Mouse (Mus musculus) heart, adult 8-10 months (tissue): ENCODE data around the gene Fnbp1. TPM values are rescaled to one million over a fixed set of nuclear protein-coding genes. Genes with fewer than 3 reads are reported as not detected.
"Not testable (repeated sequence)": the region's sequence is repeated elsewhere in the genome, so short reads cannot be mapped to it uniquely, and the experiment has no call there.

ENCODE experiments used
- DNase-seq: peaks from one replicate; pipeline ENCODE4 v3.0.0; 2022; ENCODE audit warnings: low spot score
- total RNA-seq, 4 experiments: library from RNA; stranded (reverse); gene quantifications; 2 replicates each; pipeline ENCODE4 v1.2.4; 2022

Gene Fnbp1
- total RNA-seq, result 10 to 100 TPM; 47.2 to 63.1 (median 52.7) TPM

DNA sequence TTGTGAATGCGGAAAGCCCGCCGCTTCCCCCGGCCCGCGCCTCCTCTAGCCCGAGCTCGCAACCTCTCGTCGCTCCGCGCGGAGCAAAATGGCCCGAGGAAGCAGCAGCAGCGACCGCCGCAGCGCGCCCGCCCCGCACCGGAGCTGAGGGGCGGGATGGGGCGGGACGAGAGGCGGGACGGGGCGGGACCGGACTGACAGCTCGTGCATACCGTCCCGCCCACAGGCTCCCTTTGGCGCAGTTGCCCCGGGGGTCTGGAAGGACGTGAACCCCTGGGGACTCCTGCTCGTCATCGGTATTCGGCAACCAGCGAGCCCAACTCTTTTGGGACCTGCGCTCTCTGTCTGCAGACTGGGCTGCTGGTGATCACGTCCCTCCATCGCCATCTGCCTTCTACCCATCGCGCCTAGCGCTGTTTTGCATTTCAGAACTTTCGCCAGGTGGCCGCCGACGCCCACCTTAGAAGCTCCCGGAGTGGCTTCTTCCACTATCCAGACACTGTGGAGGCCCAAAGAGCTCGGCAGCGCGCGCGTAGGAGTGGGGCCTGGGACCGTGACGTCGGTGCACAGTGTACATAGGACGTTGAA, at the start of gene Fnbp1:
Gene Fnbp1 (minus strand): TSS at position 142 of the 588 bp plus-strand sequence.
- peak; percentile 82 for DNase-seq

DNA sequence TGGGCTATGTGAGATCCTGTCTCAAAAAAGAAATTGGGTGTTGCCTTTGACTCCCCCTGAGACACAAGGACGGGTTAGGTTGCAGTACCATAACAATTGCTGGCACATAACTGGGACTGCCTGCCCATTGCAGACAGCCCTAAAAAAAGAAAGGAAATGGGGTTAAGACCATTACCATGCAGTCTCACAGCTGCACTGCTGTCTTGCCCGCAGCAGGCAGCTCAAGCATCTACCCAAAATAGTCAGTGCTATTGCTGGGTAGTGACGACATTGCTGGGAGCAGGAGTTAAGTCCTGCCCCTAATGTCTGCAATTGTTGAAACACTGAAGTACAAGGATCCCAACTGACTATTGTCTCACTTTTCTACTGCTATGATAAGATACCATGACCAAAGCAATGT, 47.8 kb upstream of the Fnbp1 start:
- DNase-seq, result no peak

DNA sequence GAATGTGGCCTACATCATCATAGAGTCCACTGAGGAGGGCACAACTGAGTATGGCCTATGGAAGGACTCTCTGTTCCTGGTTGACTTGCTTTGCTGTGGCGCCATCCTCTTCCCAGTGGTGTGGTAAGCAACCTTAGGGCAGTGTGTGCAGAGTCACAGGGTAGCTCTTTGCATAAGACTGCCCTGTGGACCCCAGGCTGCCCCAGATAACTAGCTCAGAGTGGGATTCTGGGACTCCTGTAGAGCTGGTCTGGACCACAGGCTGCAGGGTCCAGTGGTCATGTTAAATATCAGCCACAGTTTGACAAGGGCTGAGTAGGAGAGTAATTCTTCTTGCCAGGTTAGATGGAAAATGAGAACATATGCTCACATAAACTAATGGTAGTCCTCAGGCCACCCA, 46.9 kb upstream of the Fnbp1 start:
- no peak for DNase-seq

DNA sequence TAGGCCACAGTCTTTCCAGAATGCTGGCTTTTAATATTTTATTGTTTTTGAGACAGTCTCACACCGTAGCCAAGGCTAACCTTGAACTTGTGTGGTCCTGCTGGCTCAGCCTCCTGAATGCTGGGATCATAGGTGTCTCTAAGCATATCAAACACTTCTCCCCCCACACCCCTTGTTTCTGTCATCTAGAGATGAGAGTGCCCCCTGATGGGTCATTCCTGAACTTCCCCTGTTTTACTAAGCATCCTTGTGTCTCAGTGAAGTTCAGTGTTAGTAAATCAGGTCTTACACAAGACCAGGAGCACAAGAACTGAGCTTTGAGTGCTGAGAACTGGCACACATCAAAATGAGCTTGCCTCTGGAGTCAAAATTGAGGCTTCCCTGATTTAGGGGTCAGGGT, 42.0 kb upstream of the Fnbp1 start:
- DNase-seq, result no peak

DNA sequence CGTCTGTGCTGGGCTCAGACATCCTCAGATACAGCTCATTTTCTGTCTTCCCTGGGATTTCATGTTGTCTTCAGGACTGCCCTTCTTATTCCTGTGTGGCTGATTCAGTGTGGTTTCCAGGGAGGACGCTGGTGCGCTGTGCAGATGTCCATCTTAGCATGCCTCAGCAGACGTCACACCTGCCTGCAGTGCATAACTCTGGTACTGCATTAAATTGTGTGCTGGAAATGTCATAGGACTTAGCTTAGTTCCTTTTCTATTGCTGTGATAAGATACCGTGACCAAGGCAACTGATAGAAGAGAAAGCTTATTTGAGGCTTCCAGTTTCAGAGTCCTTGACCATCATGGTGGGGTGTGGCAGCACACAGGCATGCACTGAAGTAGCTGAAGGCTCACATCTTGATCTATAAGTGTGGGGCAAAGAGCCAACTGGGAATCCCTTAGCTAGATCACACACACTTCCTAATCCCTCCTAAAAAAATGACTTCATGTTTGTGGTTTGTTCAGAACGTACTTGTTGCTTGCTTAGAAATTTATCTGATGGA, 41.0 kb upstream of the Fnbp1 start:
- no peak for DNase-seq

DNA sequence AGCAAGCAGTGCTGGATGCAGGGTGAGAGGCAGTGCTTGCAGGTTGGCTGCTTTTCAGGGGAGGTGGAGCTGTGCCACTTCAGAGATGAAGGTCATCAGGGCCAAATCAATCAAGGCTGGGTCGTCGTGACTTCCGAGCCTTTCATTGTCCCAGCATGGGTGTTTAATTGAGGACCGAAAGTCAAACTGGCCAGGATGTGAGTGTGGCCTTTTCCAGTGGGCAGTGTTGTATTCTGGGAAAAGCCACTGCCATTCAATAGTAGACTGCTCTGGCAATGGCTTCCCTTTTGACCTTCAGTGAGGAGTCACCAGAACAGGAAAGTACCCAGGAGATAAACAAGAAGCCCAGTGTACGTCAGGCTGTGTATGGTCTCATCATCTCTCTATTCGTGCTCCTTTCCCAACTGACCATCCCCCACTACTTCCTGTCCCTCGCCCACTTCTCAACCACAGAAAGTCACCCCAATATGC, 38.3 kb upstream of the Fnbp1 start:
- DNase-seq, result no peak

DNA sequence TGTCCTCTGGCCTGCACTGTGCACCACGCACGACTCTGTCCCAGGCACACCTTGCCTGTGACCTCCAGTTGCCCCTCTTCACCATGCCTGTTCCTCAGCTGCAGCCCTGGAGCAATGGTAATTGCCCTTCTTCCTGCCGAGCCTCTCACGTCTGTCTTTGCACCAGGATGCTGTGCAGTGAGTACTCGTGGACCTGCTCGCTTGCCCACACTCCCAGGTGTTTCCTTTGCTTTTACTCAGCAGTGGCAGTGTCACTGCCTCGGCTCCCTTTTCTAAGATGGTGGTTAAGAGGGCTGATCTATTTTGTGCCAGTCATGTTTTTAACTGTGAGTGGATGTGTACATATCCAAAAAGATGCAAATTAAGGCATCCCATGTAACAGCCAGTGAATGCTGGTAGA, 37.7 kb upstream of the Fnbp1 start:
- DNase-seq, result no peak

DNA sequence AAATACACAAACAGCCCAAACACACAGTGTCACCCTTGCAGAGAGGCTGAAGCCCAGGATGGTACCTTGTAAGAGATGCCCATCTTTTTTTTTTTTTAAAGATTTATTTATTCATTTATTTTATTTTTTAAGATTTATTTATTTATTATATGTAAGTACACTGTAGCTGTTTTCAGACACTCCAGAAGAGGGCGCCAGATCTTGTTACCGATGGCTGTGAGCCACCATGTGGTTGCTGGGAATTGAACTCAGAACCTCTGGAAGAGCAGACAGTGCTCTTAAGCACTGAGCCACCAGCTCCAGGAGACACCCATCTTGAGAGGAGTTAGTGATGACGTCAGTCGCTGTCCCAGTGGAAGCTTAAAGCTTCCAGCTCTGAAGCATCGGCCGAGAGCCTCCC, 36.8 kb upstream of the Fnbp1 start:
- DNase-seq, result not testable (repeated sequence)

DNA sequence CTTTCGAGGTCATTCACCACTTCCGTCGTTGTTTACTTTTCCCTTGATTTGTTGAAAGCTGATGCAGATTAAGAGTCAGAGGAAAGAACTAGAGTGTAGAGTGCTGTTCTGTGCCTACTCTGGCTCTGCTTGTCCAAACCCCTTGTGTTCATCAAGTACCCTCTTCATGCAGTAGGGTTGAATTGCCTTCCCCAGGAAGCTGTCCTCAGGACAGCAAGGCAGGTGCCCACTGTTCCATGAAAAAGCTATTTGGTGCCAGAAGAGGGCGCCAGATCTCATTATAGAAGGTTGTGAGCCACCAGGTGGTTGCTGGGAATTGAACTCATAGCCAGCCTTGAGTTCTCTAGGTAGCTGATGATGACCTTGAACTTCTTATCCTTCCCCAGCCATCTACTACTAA, 31.5 kb upstream of the Fnbp1 start:
- DNase-seq, result no peak

DNA sequence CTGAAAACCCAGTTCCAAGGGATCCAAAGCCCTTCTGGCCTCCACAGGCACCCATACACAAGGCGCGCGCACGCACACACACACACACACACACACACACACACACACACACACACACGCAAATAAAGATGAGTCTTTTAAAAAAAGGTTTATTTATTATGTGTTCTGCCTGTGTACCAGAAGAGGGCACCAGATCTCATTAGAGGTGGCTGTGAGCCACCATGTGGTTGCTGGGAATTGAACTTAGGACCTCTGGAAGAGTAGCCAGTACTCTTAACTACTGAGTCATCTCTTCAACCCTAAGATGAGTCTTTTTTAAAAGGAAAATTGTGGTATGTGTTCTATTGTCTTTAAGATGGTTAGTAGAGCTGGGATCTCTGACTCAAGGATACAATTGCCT, 30.7 kb upstream of the Fnbp1 start:
- DNase-seq, result no peak

DNA sequence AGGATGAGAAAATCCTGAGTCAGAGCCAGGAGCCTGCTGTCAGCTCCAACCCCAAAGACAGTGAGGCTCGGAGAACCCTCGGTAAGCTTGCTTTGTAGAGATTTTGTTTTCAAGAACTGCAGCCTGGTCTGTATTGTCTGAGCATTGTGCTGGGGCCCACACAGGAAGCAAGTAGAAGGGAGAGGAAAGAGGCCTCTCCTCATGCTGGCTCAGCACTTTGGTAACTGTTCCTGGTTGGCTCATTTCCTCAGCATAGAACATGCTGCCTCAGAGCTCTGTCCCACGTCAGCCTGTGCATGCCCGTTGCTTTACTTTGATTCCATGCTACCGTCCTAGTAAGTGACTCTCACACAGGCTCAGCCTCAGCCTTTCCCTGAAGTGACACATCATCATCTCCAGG, 30.2 kb upstream of the Fnbp1 start:
- DNase-seq, result peak; percentile 55

DNA sequence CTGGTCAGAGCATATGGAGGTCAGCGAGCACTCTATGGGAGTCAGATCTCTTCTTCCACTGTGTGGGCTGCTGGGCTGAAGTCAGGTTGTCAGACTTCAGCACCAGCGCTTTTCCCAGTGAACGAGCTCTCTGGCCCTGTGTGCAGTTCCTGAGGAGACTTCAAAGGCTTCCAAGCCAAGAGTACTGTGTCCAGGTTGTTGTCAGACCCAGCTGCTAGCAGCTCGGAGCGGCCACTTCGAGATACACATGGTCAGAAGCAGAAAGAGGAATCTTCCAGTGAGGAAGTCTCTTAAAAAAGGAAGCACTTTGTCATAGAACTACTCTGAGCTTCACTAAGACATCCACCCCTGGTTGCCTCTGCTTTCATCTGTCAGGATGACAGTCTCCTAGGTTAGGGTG, 28.4 kb upstream of the Fnbp1 start:
- no peak for DNase-seq

DNA sequence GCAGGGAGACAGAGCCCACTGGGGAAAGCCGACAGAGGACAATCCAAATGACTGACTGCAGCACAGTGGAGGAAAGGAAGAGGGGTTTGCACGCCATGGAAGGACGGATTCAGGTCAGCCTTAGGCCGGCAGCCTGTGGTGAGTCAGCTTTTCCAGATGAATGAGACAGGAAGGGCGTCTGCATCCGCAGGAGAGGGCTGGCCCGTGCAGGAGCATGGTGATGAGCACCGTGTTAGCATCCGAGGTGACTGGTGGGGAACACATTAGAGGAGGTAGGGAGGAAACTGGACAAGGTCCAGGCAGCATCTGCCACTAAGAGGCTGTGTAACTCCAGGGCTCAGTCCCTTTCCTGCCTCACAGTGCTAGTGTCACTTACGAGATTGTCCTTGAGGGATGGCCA, 27.2 kb upstream of the Fnbp1 start:
- DNase-seq, result peak; percentile 79

DNA sequence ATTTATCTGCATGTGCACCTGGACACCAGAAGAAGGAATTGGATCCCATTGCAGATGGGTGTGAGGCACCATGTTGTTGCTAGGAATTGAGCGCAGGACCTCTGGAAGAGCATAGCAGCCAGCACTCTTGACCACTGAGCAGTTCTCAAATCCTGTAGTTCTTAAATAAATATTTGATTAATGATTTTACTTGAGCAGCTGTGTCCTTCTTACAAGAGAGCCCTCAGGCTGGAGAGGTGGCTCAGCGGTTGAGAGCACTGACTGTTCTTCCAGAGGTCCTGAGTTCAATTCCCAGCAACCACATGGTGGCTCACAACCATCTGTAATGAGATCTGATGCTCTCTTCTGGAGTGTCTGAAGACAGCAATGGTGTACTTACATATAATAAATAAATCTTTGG, 25.8 kb upstream of the Fnbp1 start:
- DNase-seq, result not testable (repeated sequence)

DNA sequence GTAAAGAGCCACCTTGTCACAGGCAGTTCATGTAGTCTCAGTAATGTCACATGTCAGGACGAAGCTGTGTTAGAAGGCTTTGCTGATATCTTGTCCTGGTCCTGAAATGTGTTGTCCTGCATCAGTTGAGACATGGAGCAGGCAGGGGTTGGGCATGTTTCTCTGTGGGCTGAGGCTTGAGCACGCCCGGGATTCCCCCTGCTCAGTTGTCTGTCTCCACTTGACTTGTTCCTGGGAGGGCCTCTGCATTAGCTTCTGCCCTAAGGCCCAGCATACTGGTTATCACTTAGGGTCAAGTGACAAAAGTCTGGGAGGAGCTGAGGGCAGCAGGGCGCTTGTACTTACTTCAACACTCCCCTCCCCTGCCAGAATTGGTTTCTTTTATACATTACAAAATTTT, 23.7 kb upstream of the Fnbp1 start:
- DNase-seq, result no peak

DNA sequence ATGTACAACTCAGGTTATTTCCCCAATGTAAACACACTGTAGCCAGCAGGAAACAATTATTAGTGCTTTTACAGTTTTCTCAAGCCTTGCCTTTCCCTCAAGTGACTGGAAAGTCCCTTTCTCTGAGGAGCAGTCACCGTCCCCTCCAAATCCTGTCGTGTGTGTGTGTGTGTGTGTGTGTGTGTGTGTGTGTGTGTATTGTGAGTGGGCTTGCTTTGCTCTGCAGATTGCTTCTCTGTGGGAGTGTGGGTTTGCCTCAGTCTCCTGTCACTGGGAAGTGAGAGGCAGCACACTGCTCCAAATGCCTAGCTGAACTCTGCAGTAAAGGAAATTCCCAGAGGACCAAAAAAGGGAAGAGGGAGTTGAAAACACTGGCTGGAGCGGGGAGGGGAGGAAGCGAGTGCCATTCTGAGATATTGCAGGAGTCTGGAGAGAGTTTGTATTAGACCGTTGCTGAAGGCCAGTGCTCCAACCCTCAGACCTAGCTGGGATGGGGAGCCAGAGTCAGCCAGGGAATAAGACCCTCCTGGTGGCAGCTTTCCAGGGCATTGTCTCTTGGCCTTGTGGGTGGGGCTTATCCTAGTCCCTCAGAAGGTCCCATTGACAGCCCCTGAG, 23.1 kb upstream of the Fnbp1 start:
- DNase-seq, result peak; percentile 70

DNA sequence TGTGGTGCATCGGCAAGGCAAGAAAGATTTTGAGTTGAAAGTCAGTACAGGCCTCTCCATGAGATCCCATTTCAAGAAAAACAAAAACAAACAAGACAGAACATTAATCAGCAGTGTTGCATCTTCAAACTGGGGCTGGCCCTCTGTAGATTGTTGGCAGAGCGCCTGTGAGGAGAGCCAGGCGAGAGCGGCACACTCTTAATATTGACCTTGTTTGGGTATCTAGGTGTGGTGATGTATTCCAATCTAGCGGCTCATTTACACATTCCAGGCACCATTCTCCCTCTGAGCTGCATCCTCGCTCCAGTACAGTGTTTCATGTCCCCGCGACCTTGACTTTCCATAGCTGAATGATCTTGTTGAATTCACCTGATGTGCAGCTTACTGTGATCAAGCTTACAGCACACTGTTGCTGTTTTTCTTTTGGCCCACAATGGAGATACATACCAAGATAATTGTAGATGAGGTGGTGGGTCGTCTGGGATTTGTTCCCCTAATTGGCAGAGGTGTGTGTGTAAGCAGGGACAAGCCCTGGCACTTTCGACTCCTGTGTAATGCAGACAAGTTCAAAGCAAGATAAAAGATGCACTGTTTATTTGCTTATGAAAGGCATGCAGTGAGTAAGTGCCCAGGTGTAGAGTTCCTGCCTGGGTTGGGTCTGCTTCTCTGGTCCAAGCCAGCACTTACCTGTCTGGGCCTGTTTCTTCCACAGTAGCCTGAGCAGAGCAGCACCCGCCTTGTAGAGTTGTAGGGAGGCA, 21.7 kb upstream of the Fnbp1 start:
- DNase-seq, result no peak

DNA sequence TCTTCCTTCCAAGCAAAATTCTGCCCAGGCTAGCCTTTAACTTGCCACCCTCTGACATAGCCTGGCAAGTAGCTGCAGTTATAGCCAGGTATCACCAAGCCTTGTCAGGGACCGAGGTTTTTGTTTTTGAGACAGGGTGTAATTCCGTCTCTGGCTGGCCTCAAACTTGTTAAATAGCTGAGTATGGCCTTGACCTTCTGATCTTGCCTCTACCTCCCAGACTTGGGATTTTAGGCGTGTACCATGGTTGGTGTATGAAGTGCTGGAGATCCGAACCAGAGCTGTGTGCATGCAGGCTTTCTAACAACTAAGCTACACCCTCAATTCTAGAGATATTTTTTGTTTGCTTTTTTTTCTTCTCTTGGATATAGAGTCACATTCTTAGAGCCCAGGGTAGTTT, 19.8 kb upstream of the Fnbp1 start:
- no peak for DNase-seq

DNA sequence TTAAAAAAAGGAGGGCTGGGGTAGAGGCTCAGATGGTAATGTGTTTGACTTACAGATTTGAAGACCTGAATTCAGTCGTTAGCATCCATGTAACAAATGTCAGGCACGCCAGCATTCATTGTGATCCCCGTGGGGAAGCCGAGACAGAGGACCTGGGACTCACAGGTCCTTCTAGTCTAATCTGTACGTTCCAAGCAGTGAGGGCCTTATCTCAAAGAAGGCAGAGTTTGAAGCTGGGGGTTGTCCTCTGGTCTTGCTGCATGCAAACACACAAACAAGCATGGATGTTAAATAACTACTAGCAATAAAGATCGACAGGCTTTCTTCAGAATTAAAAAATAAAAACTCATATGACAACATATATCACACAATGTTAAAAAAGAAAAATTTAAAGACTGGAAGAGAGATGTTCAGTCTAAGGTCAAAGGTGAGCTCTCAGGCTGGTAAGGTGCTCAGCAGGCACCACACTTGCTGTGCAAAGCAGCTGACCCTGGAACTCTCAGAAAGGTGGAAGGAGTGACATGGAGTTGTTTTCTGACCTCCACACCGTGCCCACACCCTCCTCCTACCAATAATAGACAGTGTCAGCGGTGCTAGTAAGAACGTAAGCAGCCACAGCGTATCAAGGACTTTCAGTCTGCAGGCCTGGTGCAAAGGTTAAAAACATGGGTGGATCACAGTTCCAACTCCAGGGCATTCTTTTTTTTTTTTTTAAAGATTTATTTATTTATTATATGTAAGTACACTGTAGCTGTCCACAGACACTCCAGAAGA, 18.5 kb upstream of the Fnbp1 start:
- DNase-seq, result no peak

DNA sequence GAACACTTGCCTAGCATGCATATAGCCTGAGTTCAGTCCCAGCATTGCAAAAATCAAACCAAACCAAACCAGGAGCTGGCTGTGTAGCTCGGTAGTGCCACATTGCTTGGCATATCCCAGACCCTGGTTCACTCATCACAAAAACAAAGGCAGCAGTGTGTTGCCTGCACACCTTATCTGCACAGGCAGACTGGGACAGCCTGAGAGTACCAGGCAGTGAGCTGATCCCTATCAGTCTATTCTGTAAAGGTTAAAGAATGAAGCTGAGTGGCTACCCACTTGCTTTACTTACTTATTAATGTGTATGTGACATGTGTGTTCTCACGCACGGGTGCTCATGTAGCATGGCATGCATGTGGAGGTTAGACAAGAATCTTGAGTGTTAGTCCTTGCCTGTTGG, 15.0 kb upstream of the Fnbp1 start:
- no peak for DNase-seq

DNA sequence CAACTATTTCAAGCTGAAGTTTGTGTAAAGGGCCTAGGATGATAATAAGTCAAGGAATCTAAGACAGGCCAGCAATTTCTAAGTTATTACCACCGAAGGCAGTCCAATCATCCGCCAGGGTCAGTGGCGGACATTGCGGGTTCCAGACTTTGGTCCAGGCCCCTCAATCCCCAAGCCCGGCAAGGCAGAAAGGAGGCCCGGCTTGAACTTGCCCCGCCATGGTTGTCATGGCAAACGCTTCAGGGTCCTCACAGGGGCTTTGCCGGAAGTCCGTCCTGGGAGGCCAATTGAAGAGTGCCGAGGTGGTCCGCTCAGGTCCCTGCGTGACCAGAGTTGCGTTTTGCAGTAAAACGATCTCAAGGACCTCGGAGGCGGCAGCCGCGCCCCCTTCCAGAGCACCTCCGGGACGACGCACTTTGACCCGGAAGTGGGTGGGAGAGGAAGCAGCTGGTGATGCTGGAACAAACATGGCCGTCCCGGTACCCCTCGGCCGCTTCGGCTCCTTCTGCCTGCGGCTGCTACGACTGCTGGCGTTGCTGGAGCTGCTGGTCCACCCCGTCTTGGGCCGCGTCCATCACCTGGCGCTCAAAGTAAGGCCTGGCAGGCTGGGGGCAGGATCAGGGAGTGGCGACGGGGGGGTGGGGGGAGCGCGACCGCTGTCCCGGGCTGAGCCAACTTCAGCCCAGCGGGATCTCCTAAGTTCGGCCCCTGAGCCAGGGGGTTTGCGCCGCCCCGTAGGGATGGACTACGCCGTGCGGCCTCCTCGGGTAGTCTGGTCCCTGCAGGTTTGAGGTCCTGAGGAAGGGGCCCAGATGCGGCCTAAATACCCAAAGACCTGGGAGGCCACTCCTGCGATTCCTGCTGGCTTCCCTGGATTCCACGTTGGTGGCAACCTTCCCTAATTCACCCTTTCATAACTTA, 10.3 kb upstream of the Fnbp1 start, which contains the start of gene Gpr107:
Gene Gpr107 (plus strand): TSS at position 425 of the 921 bp plus-strand sequence.
- DNase-seq, result peak; percentile 85
